Mouse (Mus musculus) spleen, adult 2 months (tissue): ENCODE measurements around the gene Pam.

Experiments used
- CTCF ChIP-seq: fragments of 200-500 bp; IDR thresholded peaks from 2 replicates; pipeline ENCODE4 v1.5.1; 2011; ENCODE audit warnings: mild to moderate bottlenecking, inconsistent platforms; ENCODE audit not compliant: insufficient read depth, insufficient read length, insufficient replicate concordance; ENCODE audit errors: extremely low read depth
- POLR2A ChIP-seq: fragments of 200-500 bp; IDR thresholded peaks from 2 replicates; pipeline ENCODE4 v1.6.1; 2011; ENCODE audit warnings: low read depth, low read length, inconsistent platforms

DNA sequence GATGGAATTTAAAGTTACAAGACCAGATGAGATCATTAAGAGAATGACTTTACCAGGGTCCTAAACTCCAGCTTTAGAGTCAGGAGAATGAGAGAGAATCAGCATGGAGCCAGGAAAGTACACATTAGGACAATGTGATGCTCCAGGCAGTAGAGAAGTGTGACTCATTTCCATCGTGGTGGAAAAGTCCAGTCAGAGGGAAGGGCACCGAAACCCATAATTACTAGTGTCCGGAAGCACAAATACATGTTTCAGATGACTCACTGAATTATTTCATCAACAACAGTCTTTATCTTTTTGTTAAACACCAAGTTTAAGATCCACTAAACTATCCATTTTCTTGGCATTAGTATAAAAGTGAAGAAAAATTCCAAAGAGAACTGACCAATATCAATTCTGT lies 57.2 kb downstream of the Pam start:
- TF ChIP-seq CTCF = no peak
- TF ChIP-seq POLR2A = no peak
